Mouse (Mus musculus): Measurements from ENCODE around the gene Htr3a. TPM values are rescaled to one million over a fixed set of nuclear protein-coding genes. Genes with fewer than 3 reads are reported as not detected.

Gene Htr3a
- polyA plus RNA-seq, 1 experiment: 7.1 TPM

- TF ChIP-seq CTCF (IDR thresholded peaks at IDR 0.05; ENCODE audit: extremely low read depth, insufficient read depth, low read length): no peak
- no peak for TF ChIP-seq POLR2A (IDR thresholded peaks at IDR 0.05; ENCODE audit: extremely low read depth, insufficient read depth, low read length)
- H3K27ac ChIP-seq (ENCODE audit: insufficient read depth, low read length): no peak overlapping the region
- H3K4me3 ChIP-seq (ENCODE audit: insufficient read depth, low read length): no peak overlapping the region
- H3K4me1 ChIP-seq (ENCODE audit: control insufficient read depth, insufficient read depth, low read length): peaks cover 2% of the 10 kb centered on the region; the same call in 1 of the 2 replicates
Observed at GRCm38 (mm10) chr9:48859828-48860525, 50.9 kb downstream of the Htr3a start.

GRCm38 (mm10) chr9:48857944-48858343 is 53.0 kb downstream of the Htr3a start:
- Histone ChIP-seq H3K4me1 (ENCODE audit: control insufficient read depth, insufficient read depth, low read length) (peaks cover 2% of the 10 kb centered on the region; the same call in 1 of the 2 replicates), H3K27ac (ENCODE audit: insufficient read depth, low read length) (no peak overlapping the region)

DNA sequence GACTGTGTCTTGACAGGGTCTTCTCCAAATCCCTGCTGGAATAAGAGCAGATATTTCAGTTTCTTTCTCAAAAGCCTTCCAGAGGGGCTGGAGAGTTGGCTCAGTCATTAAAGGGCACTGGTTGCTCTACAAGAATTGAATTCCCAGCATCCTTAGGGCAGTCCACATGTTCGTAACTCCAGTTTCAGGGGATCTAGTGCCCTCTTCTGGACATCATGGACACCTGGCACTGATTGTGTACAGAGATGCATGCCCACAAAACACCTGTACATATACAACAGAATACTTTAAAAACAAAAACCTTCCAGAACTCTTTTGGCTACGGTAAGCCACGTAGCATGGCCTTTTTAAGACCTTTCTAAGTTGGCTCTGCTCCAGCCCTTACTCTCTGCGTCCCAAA is 54.7 kb downstream of the Htr3a start:
- Histone ChIP-seq H3K27ac (ENCODE audit: insufficient read depth, low read length) (no peak overlapping the region), H3K4me3 (ENCODE audit: insufficient read depth, low read length) (no peak overlapping the region), H3K4me1 (ENCODE audit: control insufficient read depth, insufficient read depth, low read length) (no peaks in the 10 kb centered on the region)
- no peak for TF ChIP-seq POLR2A (IDR thresholded peaks at IDR 0.05; ENCODE audit: extremely low read depth, insufficient read depth, low read length)
- peak; percentile 16; the same call in 1 of the 2 replicates for TF ChIP-seq CTCF (IDR thresholded peaks at IDR 0.05; ENCODE audit: extremely low read depth, insufficient read depth, low read length)

More at GRCm38 (mm10) chr9:48857944-48858343, 53.0 kb downstream of the Htr3a start:
- H3K4me3 ChIP-seq (ENCODE audit: insufficient read depth, low read length): no peak overlapping the region
- TF ChIP-seq POLR2A (IDR thresholded peaks at IDR 0.05; ENCODE audit: extremely low read depth, insufficient read depth, low read length) (no peak), CTCF (IDR thresholded peaks at IDR 0.05; ENCODE audit: extremely low read depth, insufficient read depth, low read length) (no peak)

- H3K27ac ChIP-seq (ENCODE audit: insufficient read depth, low read length): no peak overlapping the region
- H3K4me3 ChIP-seq (ENCODE audit: insufficient read depth, low read length): no peak overlapping the region
- TF ChIP-seq POLR2A (IDR thresholded peaks at IDR 0.05; ENCODE audit: extremely low read depth, insufficient read depth, low read length) (no peak), CTCF (IDR thresholded peaks at IDR 0.05; ENCODE audit: extremely low read depth, insufficient read depth, low read length) (no peak)
- no peaks in the 10 kb centered on the region for H3K4me1 ChIP-seq (ENCODE audit: control insufficient read depth, insufficient read depth, low read length)
Observed at GRCm38 (mm10) chr9:48849531-48849930, 61.4 kb downstream of the Htr3a start.

Other genes starting within 250 kb of the Htr3a start
- gene Zbtb16, start 74.9 kb downstream of the Htr3a start, polyA plus RNA-seq (2012; rRNA removed): 22.0 and 34.9 TPM in 2 replicates
- not detected in 2 replicates for gene Htr3b, start 53.9 kb upstream of the Htr3a start, polyA plus RNA-seq (2012; rRNA removed)
- gene Usp28, start 74.3 kb upstream of the Htr3a start, polyA plus RNA-seq (2012; rRNA removed): 75.1 and 75.8 TPM in 2 replicates
- 22.1 and 22.6 TPM in 2 replicates for gene Zw10, start 144.5 kb upstream of the Htr3a start, polyA plus RNA-seq (2012; rRNA removed)
- 2.2 and 2.8 TPM in 2 replicates for gene Tmprss5, start 170.2 kb upstream of the Htr3a start, polyA plus RNA-seq (2012; rRNA removed)

Data from cortical plate, adult 2 months (tissue).